Mouse (Mus musculus) kidney, postnatal 25 days (tissue): ENCODE data around the gene Ccdc175.

Source experiments
- DNase-seq, 2 experiments: peaks; one replicate each; pipeline ENCODE4 v3.0.0; 2021; ENCODE audit warnings: mixed read lengths in 2 of 2

Ccdc175 gene

GRCm38 (mm10) chr12:72184929-72185328, at the start of gene Ccdc175:
TSS of gene Ccdc175 (minus strand) at chr12:72185029.
- no peak for DNase-seq

GRCm38 (mm10) chr12:72234151-72234550, 49.3 kb upstream of the Ccdc175 start:
- DNase-seq: no peak

GRCm38 (mm10) chr12:72232826-72233790, 48.3 kb upstream of the Ccdc175 start:
- no peak for DNase-seq

- no peak for DNase-seq
Measured at GRCm38 (mm10) chr12:72232176-72232575, 47.3 kb upstream of the Ccdc175 start.

GRCm38 (mm10) chr12:72229451-72230196, 44.8 kb upstream of the Ccdc175 start:
- DNase-seq: no peak

- DNase-seq: no peak
Measured at GRCm38 (mm10) chr12:72227731-72228130, 42.9 kb upstream of the Ccdc175 start.

GRCm38 (mm10) chr12:72225371-72225770, 40.5 kb upstream of the Ccdc175 start:
- no peak for DNase-seq

- no peak for DNase-seq
Measured at GRCm38 (mm10) chr12:72223557-72224102, 38.8 kb upstream of the Ccdc175 start.

GRCm38 (mm10) chr12:72213554-72213953, 28.7 kb upstream of the Ccdc175 start:
- no peak for DNase-seq

- no peak for DNase-seq
Measured at GRCm38 (mm10) chr12:72200828-72201227, 16.0 kb upstream of the Ccdc175 start.

GRCm38 (mm10) chr12:72197925-72198486, 13.2 kb upstream of the Ccdc175 start:
- no peak for DNase-seq

GRCm38 (mm10) chr12:72197434-72197833, 12.6 kb upstream of the Ccdc175 start:
- no peak for DNase-seq

- no peak for DNase-seq
Measured at GRCm38 (mm10) chr12:72179561-72179960, 5.3 kb downstream of the Ccdc175 start.

GRCm38 (mm10) chr12:72178322-72178721, 6.5 kb downstream of the Ccdc175 start:
- no peak for DNase-seq

GRCm38 (mm10) chr12:72158421-72158820, 26.4 kb downstream of the Ccdc175 start:
- no peak for DNase-seq

- no peak for DNase-seq
Measured at GRCm38 (mm10) chr12:72150786-72151185, 34.0 kb downstream of the Ccdc175 start.

GRCm38 (mm10) chr12:72129203-72129602, 55.6 kb downstream of the Ccdc175 start:
- DNase-seq: no peak

GRCm38 (mm10) chr12:72115686-72116345, 69.0 kb downstream of the Ccdc175 start:
- no peak for DNase-seq

- DNase-seq: no peak
Measured at GRCm38 (mm10) chr12:72115126-72115525, 69.7 kb downstream of the Ccdc175 start.

GRCm38 (mm10) chr12:72104525-72105281, 80.1 kb downstream of the Ccdc175 start:
- DNase-seq: peak; percentile 52 to 76

- no peak for DNase-seq
Measured at GRCm38 (mm10) chr12:72104027-72104426, 80.8 kb downstream of the Ccdc175 start.

- no peak for DNase-seq
Measured at GRCm38 (mm10) chr12:72102776-72103175, 82.1 kb downstream of the Ccdc175 start.
